Comparison of ENCODE assay signal across 25 mouse cellular contexts in the genomic region with DNA sequence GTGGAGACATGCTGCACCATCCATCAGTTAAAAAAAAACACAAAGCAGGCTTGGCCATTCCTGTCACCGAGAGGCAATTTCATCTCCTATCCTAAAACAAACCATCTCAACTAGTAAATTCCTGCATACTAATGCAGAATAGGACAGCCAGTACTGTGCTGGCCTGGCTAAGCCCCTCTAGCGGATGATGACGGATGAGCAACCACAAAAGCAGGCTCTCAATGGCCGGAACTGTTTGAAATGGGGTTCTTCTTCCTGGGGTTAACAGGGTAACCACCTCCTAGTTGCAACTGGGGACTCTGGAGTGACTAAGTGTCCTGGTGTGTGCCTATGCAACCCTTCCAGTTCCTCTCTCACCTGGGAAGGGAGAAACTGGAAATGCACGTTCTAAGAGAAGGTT. TPM values are rescaled to one million over a fixed set of nuclear protein-coding genes. Genes with fewer than 3 reads are reported as not detected.
DNase-seq lines count a peak whose midpoint lies in the region; ATAC-seq and TF ChIP-seq lines count a peak whose summit lies in the region.
"Had no signal": no experiment of that assay in that cellular context is flagged by ENCODE, and none has a peak within 500 bp of the region (broad histone marks: within the 10 kb centered on the region; RNA-seq: fewer than 3 reads in every experiment).

No protein-coding gene starts in this region.

- peak; percentile 55; the same call in 1 of the 2 replicates for TF ChIP-seq CTCF in hindbrain, postnatal 0 days (IDR thresholded peaks at IDR 0.05; ENCODE audit: low read depth)
- peak; percentile 36; the same call in 1 of the 2 replicates for TF ChIP-seq CTCF in stomach, postnatal 0 days (IDR thresholded peaks at IDR 0.05; ENCODE audit: low read depth)
- TF ChIP-seq CTCF in heart, adult 2 months (IDR thresholded peaks at IDR 0.05): no peak

- H3K79me2 ChIP-seq in heart, adult 2 months (replicated peaks; ENCODE audit: control insufficient read depth, insufficient read depth, low read length): no peaks in the 10 kb centered on the region

- no peak overlapping the region for H3K9ac ChIP-seq in hindbrain, postnatal 0 days (replicated peaks; ENCODE audit: low read length)
- H3K9ac ChIP-seq in hindbrain, embryonic 12.5 days: no peak overlapping the region
- H3K9ac ChIP-seq in stomach, postnatal 0 days (ENCODE audit: low read length): no peak overlapping the region
- H3K9ac ChIP-seq in heart, adult 2 months (ENCODE audit: low read depth, low read length): no peak overlapping the region

- H3K27me3 ChIP-seq in hindbrain, postnatal 0 days (ENCODE audit: insufficient read depth, low read length): no peaks in the 10 kb centered on the region
- no peaks in the 10 kb centered on the region for H3K27me3 ChIP-seq in hindbrain, embryonic 12.5 days
- H3K27me3 ChIP-seq in stomach, postnatal 0 days (ENCODE audit: control insufficient read depth, insufficient read depth, low read length): no peaks in the 10 kb centered on the region
- H3K27me3 ChIP-seq in heart, adult 2 months (ENCODE audit: control insufficient read depth, insufficient read depth, low read length): no peaks in the 10 kb centered on the region

- intact Hi-C loops in heart, adult 2 months (cut with DNase I): no loop called here

- 22% methylated on average over 5 of the region's 5 CpGs for WGBS in hindbrain, postnatal 0 days
- 33% methylated on average over 5 of the region's 5 CpGs for WGBS in hindbrain, embryonic 12.5 days
- 52% methylated on average over 5 of the region's 5 CpGs for WGBS in stomach, postnatal 0 days
- 74% methylated on average over 5 of the region's 5 CpGs for WGBS in heart, adult 2 months

- no peak overlapping the region for H3K4me2 ChIP-seq in hindbrain, postnatal 0 days (ENCODE audit: low read depth, low read length)
- H3K4me2 ChIP-seq in hindbrain, embryonic 12.5 days (replicated peaks): no peak overlapping the region
- H3K4me2 ChIP-seq in stomach, postnatal 0 days (replicated peaks; ENCODE audit: low read depth): no peak overlapping the region

- no peak overlapping the region for H3K4me3 ChIP-seq in hindbrain, postnatal 0 days (ENCODE audit: low read length)
- no peak overlapping the region for H3K4me3 ChIP-seq in hindbrain, embryonic 12.5 days
- H3K4me3 ChIP-seq in stomach, postnatal 0 days (ENCODE audit: low read depth, low read length): no peak overlapping the region
- no peak overlapping the region for H3K4me3 ChIP-seq in heart, adult 2 months

- H3K27ac ChIP-seq in hindbrain, postnatal 0 days: no peak overlapping the region
- no peak overlapping the region for H3K27ac ChIP-seq in hindbrain, embryonic 12.5 days
- no peak overlapping the region for H3K27ac ChIP-seq in stomach, postnatal 0 days (replicated peaks)
- H3K27ac ChIP-seq in heart, adult 2 months: no peak overlapping the region
- H3K27ac ChIP-seq: macrophage had no signal

- no peak for TF ChIP-seq POLR2A in heart, adult 2 months (IDR thresholded peaks at IDR 0.05; ENCODE audit: insufficient read depth, low read depth, low read length)

- peaks cover 12% of the 10 kb centered on the region; the same call in 1 of the 2 replicates for H3K4me1 ChIP-seq in hindbrain, postnatal 0 days (ENCODE audit: insufficient read depth, low read length)
- H3K4me1 ChIP-seq in hindbrain, embryonic 12.5 days: peaks cover 31% of the 10 kb centered on the region
- H3K4me1 ChIP-seq in stomach, postnatal 0 days (replicated peaks; ENCODE audit: control insufficient read depth, insufficient read depth): peaks cover 3% of the 10 kb centered on the region; the same call in 1 of the 2 replicates
- H3K4me1 ChIP-seq in heart, adult 2 months (ENCODE audit: control insufficient read depth, insufficient read depth, low read length): peaks cover 7% of the 10 kb centered on the region

- no peaks in the 10 kb centered on the region for H3K9me3 ChIP-seq in hindbrain, postnatal 0 days (ENCODE audit: low read length)
- no peaks in the 10 kb centered on the region for H3K9me3 ChIP-seq in hindbrain, embryonic 12.5 days (replicated peaks)
- H3K9me3 ChIP-seq in stomach, postnatal 0 days (ENCODE audit: control insufficient read depth, low read length): no peaks in the 10 kb centered on the region

- DNase-seq in hindbrain, postnatal 0 days (ENCODE audit: low spot score): peak; percentile 30
- peak; percentile 28 for DNase-seq in thymus, postnatal 14 days
- DNase-seq in thymus, adult 18-20 months: no peak
- peak; percentile 37 for DNase-seq in embryo, embryonic 10.5 days (ENCODE audit: low spot score)
- no peak for DNase-seq in stomach, postnatal 0 days (ENCODE audit: low spot score)
- DNase-seq in spleen, postnatal 14 days (ENCODE audit: low spot score in 2 of 2): no peak
- no peak for DNase-seq in heart, adult 2 months
- DNase-seq: adrenal gland, postnatal 25 days; B cell, adult 2 months; cerebellum, postnatal 14 days; right cerebral cortex, adult 18-20 months; spleen, adult 18-20 months had no signal

- peaks cover 22% of the 10 kb centered on the region for H3K36me3 ChIP-seq in hindbrain, postnatal 0 days (ENCODE audit: insufficient read depth, low read length)
- peaks cover 28% of the 10 kb centered on the region for H3K36me3 ChIP-seq in hindbrain, embryonic 12.5 days
- H3K36me3 ChIP-seq in stomach, postnatal 0 days (ENCODE audit: control insufficient read depth, insufficient read depth, low read length): peaks cover 16% of the 10 kb centered on the region
- no peaks in the 10 kb centered on the region for H3K36me3 ChIP-seq in heart, adult 2 months (ENCODE audit: control insufficient read depth, insufficient read depth, low read length)

- TF ChIP-seq EP300 in stomach, postnatal 0 days (optimal IDR thresholded peaks at IDR 0.05): no peak
- TF ChIP-seq EP300 in heart, adult 2 months (IDR thresholded peaks at IDR 0.05; ENCODE audit: insufficient read depth, low read depth, low read length): no peak

- ATAC-seq in hindbrain, postnatal 0 days: no peak
- no peak for ATAC-seq in hindbrain, embryonic 12.5 days (ENCODE audit: low FRiP score)
- ATAC-seq in stomach, postnatal 0 days (ENCODE audit: low FRiP score, low TSS enrichment): no peak

RNA-seq across cellular contexts. Expression of gene Gm10964, which starts 1.2 kb away (rescaled TPM):
- total RNA-seq in hindbrain, postnatal 0 days (2014; rRNA removed): not detected in 2 replicates
- polyA plus RNA-seq in hindbrain, postnatal 0 days (2015; fragmentation: Nextera tagmentation; extraction: Ambion mirVana): not detected in 2 replicates
- not detected in 2 replicates for polyA plus RNA-seq in hindbrain, embryonic 12.5 days (2016; fragmentation: Nextera tagmentation; extraction: Ambion mirVana)
- not detected in 2 replicates for polyA plus RNA-seq in stomach, postnatal 0 days (2015; fragmentation: Nextera tagmentation; extraction: Ambion mirVana)
- not detected for total RNA-seq in heart, adult 2 months (2021)
- polyA plus RNA-seq in heart, adult 2 months (2012; rRNA removed): not detected in 2 replicates
- total RNA-seq: adrenal gland, postnatal 25 days; gastrocnemius, postnatal 4 days; left cerebral cortex, adult 8-10 months; MEL had no signal
- polyA plus RNA-seq: embryonic facial prominence, embryonic 14.5 days; forebrain, embryonic 11.5 days; heart, embryonic 16.5 days; kidney, embryonic 14.5 days; large intestine, adult 2 months; limb, embryonic 14.5 days; liver, embryonic 16.5 days; macrophage; stomach, embryonic 16.5 days had no signal

RNA-seq across cellular contexts. Expression of gene Olfml3, which starts 2.5 kb away (rescaled TPM):
- total RNA-seq in hindbrain, postnatal 0 days (2014; rRNA removed): 7.7 and 10.8 TPM in 2 replicates
- polyA plus RNA-seq in hindbrain, postnatal 0 days (2015; fragmentation: Nextera tagmentation; extraction: Ambion mirVana): 7.8 and 10.1 TPM in 2 replicates
- polyA plus RNA-seq in hindbrain, embryonic 12.5 days (2016; fragmentation: Nextera tagmentation; extraction: Ambion mirVana): 16.9 and 18.3 TPM in 2 replicates
- polyA plus RNA-seq in stomach, postnatal 0 days (2015; fragmentation: Nextera tagmentation; extraction: Ambion mirVana): 18.0 and 19.5 TPM in 2 replicates
- total RNA-seq in heart, adult 2 months (2021): 1 to 10 TPM; 5.7 to 6.0 TPM
- 11.7 and 12.8 TPM in 2 replicates for polyA plus RNA-seq in heart, adult 2 months (2012; rRNA removed)

RNA-seq across cellular contexts. Expression of gene Hipk1, which starts 51.0 kb away (rescaled TPM):
- 52.6 and 59.3 TPM in 2 replicates for total RNA-seq in hindbrain, postnatal 0 days (2014; rRNA removed)
- polyA plus RNA-seq in hindbrain, postnatal 0 days (2015; fragmentation: Nextera tagmentation; extraction: Ambion mirVana): 8.1 and 8.4 TPM in 2 replicates
- polyA plus RNA-seq in hindbrain, embryonic 12.5 days (2016; fragmentation: Nextera tagmentation; extraction: Ambion mirVana): 16.5 and 17.1 TPM in 2 replicates
- polyA plus RNA-seq in stomach, postnatal 0 days (2015; fragmentation: Nextera tagmentation; extraction: Ambion mirVana): 6.7 and 7.5 TPM in 2 replicates
- total RNA-seq in heart, adult 2 months (2021): 100 to 1,000 TPM in 1 of 2 experiments, 10 to 100 TPM in 1; 98.1 to 109 TPM
- polyA plus RNA-seq in heart, adult 2 months (2012; rRNA removed): 50.8 and 61.5 TPM in 2 replicates

Comparison
In these comparisons a context has a peak if more than half of its experiments do, and no peak if none do; other contexts are left out.
1. DNase-seq: peak in hindbrain, postnatal 0 days (single experiment), thymus, postnatal 14 days (single experiment) and embryo, embryonic 10.5 days (single experiment); none in thymus, adult 18-20 months (0 of 2), stomach, postnatal 0 days (single experiment), spleen, postnatal 14 days (0 of 2) and heart, adult 2 months (0 of 2).